Mouse (Mus musculus) CH12.LX (cell line): ENCODE measurements around the gene Actn4.

Experiments used
- CHD1 ChIP-seq: IDR thresholded peaks from 2 replicates; pipeline ENCODE4 v1.6.1; 2012; ENCODE audit warnings: low read depth, low read length, improper control_type of control experiment, inconsistent platforms
- CTCF ChIP-seq, 2 experiments: IDR thresholded peaks in 1 of 2; conservative IDR thresholded peaks in 1 of 2; 2 replicates each; pipeline ENCODE4 v1.5.1; 2011 to 2012; ENCODE audit warnings: low read depth in 2 of 2, low read length in 2 of 2, improper control_type of control experiment in 1 of 2, inconsistent platforms in 1 of 2, mild to moderate bottlenecking in 1 of 2, moderate library complexity in 1 of 2
- POLR2A ChIP-seq: IDR thresholded peaks from 2 replicates; pipeline ENCODE4 v1.6.1; 2011; ENCODE audit warnings: low read depth, mild to moderate bottlenecking, improper control_type of control experiment, low read length
- USF1 ChIP-seq: IDR thresholded peaks from 2 replicates; pipeline ENCODE4 v1.6.1; 2014; ENCODE audit warnings: low read depth, mild to moderate bottlenecking, inconsistent platforms, low read length, improper control_type of control experiment
- ZNF384 ChIP-seq: IDR thresholded peaks from 2 replicates; pipeline ENCODE4 v1.6.1; 2012; ENCODE audit warnings: low read depth, low read length, improper control_type of control experiment, inconsistent platforms

GRCm38 (mm10) chr7:28969271-28969670, 7.1 kb upstream of the Actn4 start:
- no peak for TF ChIP-seq CTCF (conservative IDR thresholded peaks at IDR 0.05 in 1 of 2, IDR thresholded peaks at IDR 0.05 in 1 of 2; ENCODE audit: low read depth in 2 of 2, low read length in 2 of 2)
- no peak for TF ChIP-seq USF1
- no peak for TF ChIP-seq ZNF384
- TF ChIP-seq POLR2A: no peak
- TF ChIP-seq CHD1: no peak
